Mouse (Mus musculus) brain, embryonic 14.5 days (tissue): ENCODE measurements around the gene Hoxa3.

Source experiments
- CTCF ChIP-seq: fragments of 200-500 bp; IDR thresholded peaks from 2 replicates; pipeline ENCODE4 v1.5.1; 2012; ENCODE audit warnings: inconsistent platforms, mild to moderate bottlenecking, moderate library complexity, borderline replicate concordance; ENCODE audit not compliant: insufficient read depth, insufficient read length; ENCODE audit errors: extremely low read depth
- POLR2A ChIP-seq: fragments of 200-500 bp; IDR thresholded peaks from 2 replicates; pipeline ENCODE4 v1.6.1; 2012; ENCODE audit warnings: mild to moderate bottlenecking, inconsistent platforms, borderline replicate concordance; ENCODE audit not compliant: poor library complexity, insufficient read depth, insufficient read length, severe bottlenecking; ENCODE audit errors: extremely low read depth

DNA sequence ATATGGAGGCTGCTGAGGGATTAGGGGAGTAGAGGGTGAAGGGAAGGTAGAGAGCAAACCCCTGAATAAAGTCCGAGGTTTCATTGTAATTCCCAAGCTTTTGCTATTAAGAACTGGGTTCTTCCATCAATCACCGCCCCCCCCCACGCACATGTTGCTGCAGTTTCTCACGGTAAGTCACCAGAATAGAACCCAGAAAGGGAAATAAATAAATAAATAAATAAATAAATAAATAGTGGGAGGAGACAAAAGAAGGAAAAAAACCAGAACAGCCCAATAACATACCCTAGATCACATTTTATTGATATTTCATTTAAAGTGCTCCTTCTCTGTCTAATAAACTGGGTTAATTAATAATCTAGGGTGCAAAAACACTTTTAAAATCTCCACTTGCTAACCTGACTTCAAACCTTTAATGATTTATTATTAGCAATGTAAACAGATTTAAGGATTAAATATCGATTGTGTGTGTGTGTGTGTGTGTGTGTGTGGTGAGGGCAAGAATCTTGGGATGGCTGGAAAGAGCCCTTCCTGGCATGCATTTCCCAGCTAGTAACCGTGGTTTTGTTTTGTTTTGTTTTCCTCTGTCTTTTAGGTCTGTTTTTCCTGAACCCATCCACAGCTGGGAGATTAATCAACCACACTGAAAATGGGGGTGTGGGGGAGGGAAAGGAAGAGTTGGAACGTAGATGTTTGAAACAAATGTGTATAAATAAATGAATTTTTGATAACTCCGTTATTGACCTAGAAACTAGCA lies 51.6 kb downstream of the Hoxa3 start:
- no peak for TF ChIP-seq POLR2A
- no peak for TF ChIP-seq CTCF
